ENCODE assay signal across 22 mouse cellular contexts in genomic region chr2:173350831-173351230, GRCm38 (mm10).
DNase-seq lines count a peak whose midpoint lies in the region; ATAC-seq and TF ChIP-seq lines count a peak whose summit lies in the region.
"Had no signal": no experiment of that assay in that cellular context is flagged by ENCODE, and none has a peak within 500 bp of the region (broad histone marks: within the 10 kb centered on the region; RNA-seq: fewer than 3 reads in every experiment).

No protein-coding gene starts in this region.

- no peak for ATAC-seq in embryonic facial prominence, embryonic 15.5 days (ENCODE audit: insufficient number of reproducible peaks, low FRiP score, low TSS enrichment, low read depth)
- ATAC-seq in megakaryocyte progenitor cell, adult 5-6 weeks (replicated peaks; ENCODE audit: poor library complexity) = 0 out of 2 replicates have a peak, but pooled peaks have one; percentile 18
- no peak for ATAC-seq in megakaryocyte, adult 5-6 weeks (ENCODE audit: poor library complexity, severe bottlenecking)
- ATAC-seq in forebrain, embryonic 13.5 days = no peak
- ATAC-seq: midbrain, embryonic 16.5 days had no signal

- H3K9ac ChIP-seq in embryonic facial prominence, embryonic 15.5 days = no peak overlapping the region
- H3K9ac ChIP-seq in forebrain, embryonic 13.5 days = no peak overlapping the region
- H3K9ac ChIP-seq: hindbrain, embryonic 14.5 days; liver, embryonic 13.5 days; lung, embryonic 15.5 days had no signal

- no peaks in the 10 kb centered on the region for H3K27me3 ChIP-seq in embryonic facial prominence, embryonic 15.5 days
- no peaks in the 10 kb centered on the region for H3K27me3 ChIP-seq in forebrain, embryonic 13.5 days
- H3K27me3 ChIP-seq: liver, embryonic 13.5 days; lung, embryonic 15.5 days had no signal

- no peak overlapping the region for H3K27ac ChIP-seq in gastrocnemius, adult 2 months
- peak overlapping the region; percentile 91 for H3K27ac ChIP-seq in embryonic facial prominence, embryonic 15.5 days (replicated peaks)
- H3K27ac ChIP-seq in forebrain, embryonic 13.5 days = no peak overlapping the region
- H3K27ac ChIP-seq: hindbrain, embryonic 14.5 days; liver, embryonic 13.5 days had no signal

- H3K9me3 ChIP-seq in embryonic facial prominence, embryonic 15.5 days (replicated peaks) = no peaks in the 10 kb centered on the region
- H3K9me3 ChIP-seq in forebrain, embryonic 13.5 days (replicated peaks) = no peaks in the 10 kb centered on the region
- H3K9me3 ChIP-seq: heart, embryonic 10.5 days; liver, embryonic 13.5 days; lung, embryonic 15.5 days had no signal

- DNase-seq in gastrocnemius, adult 2 months = peak; percentile 11
- no peak for DNase-seq in gastrocnemius, postnatal 25 days
- DNase-seq in NIH3T3 (ENCODE audit: low read depth) = peak; percentile 40
- DNase-seq in cerebellum, postnatal 36 days = no peak
- DNase-seq: adrenal gland, postnatal 14 days; cerebellum, adult 2 months; cerebellum, postnatal 25 days; heart, postnatal 4 days; kidney, adult 2 months; kidney, postnatal 10 days; liver, embryonic 13.5 days; lung, postnatal 36 days; right cerebral cortex, postnatal 14 days; thymus, postnatal 14 days had no signal

- intact Hi-C loops in gastrocnemius, adult 2 months (cut with DNase I) = no loop called here

- no peak for TF ChIP-seq CTCF in gastrocnemius, adult 2 months (IDR thresholded peaks at IDR 0.05)

- no peak overlapping the region for H3K4me3 ChIP-seq in gastrocnemius, adult 2 months
- H3K4me3 ChIP-seq in embryonic facial prominence, embryonic 15.5 days (replicated peaks) = no peak overlapping the region
- no peak overlapping the region for H3K4me3 ChIP-seq in forebrain, embryonic 13.5 days
- H3K4me3 ChIP-seq: heart, embryonic 10.5 days; liver, embryonic 13.5 days; lung, embryonic 15.5 days had no signal

- H3K36me3 ChIP-seq in embryonic facial prominence, embryonic 15.5 days = no peaks in the 10 kb centered on the region
- no peaks in the 10 kb centered on the region for H3K36me3 ChIP-seq in forebrain, embryonic 13.5 days (ENCODE audit: poor library complexity, severe bottlenecking)
- H3K36me3 ChIP-seq: heart, embryonic 10.5 days; liver, embryonic 13.5 days; lung, embryonic 15.5 days had no signal

- no peak overlapping the region for H3K4me2 ChIP-seq in embryonic facial prominence, embryonic 15.5 days (replicated peaks)
- no peak overlapping the region for H3K4me2 ChIP-seq in forebrain, embryonic 13.5 days
- H3K4me2 ChIP-seq: hindbrain, embryonic 14.5 days; liver, embryonic 13.5 days had no signal

- peaks cover 46% of the 10 kb centered on the region for H3K4me1 ChIP-seq in embryonic facial prominence, embryonic 15.5 days
- no peaks in the 10 kb centered on the region for H3K4me1 ChIP-seq in forebrain, embryonic 13.5 days

- WGBS in embryonic facial prominence, embryonic 15.5 days = 50% methylated on average over 3 of the region's 3 CpGs
- 64% methylated on average over 3 of the region's 3 CpGs for WGBS in forebrain, embryonic 13.5 days

Comparison
In these comparisons a context has a peak if more than half of its experiments do, and no peak if none do; other contexts are left out.
1. DNase-seq: peak in gastrocnemius, adult 2 months (single experiment) and NIH3T3 (single experiment); none in gastrocnemius, postnatal 25 days (single experiment) and cerebellum, postnatal 36 days (0 of 2).